Mouse (Mus musculus) retina, adult 2 months (tissue): ENCODE data around the gene Cct6b.
"Not testable (repeated sequence)": the region's sequence is repeated elsewhere in the genome, so short reads cannot be mapped to it uniquely, and the experiment has no call there.

ENCODE experiments used
- DNase-seq: peaks from one replicate; pipeline ENCODE4 v3.0.0-alpha.2; 2012; ENCODE audit warnings: low read depth, low spot score

Cct6b gene

GRCm38 (mm10) chr11:82705082-82705481 lies 59.0 kb downstream of the Cct6b start:
- DNase-seq, result no peak

- DNase-seq, result no peak
Observed at GRCm38 (mm10) chr11:82699865-82700410, 64.2 kb downstream of the Cct6b start.

- DNase-seq, result no peak
Observed at GRCm38 (mm10) chr11:82695930-82696329, 68.2 kb downstream of the Cct6b start.

GRCm38 (mm10) chr11:82694947-82695346 lies 69.2 kb downstream of the Cct6b start:
- not testable (repeated sequence) for DNase-seq

GRCm38 (mm10) chr11:82692668-82693067 lies 71.5 kb downstream of the Cct6b start:
- DNase-seq, result no peak

GRCm38 (mm10) chr11:82690476-82690875 lies 73.6 kb downstream of the Cct6b start:
- no peak for DNase-seq

GRCm38 (mm10) chr11:82687668-82688067 lies 76.5 kb downstream of the Cct6b start:
- no peak for DNase-seq

GRCm38 (mm10) chr11:82684676-82685075 lies 79.4 kb downstream of the Cct6b start:
- DNase-seq, result no peak

- DNase-seq, result no peak
Observed at GRCm38 (mm10) chr11:82683765-82684505, 80.2 kb downstream of the Cct6b start.

GRCm38 (mm10) chr11:82678561-82678960 lies 85.6 kb downstream of the Cct6b start:
- DNase-seq, result no peak
